Mouse (Mus musculus): ENCODE data around the gene Rpp25.

DNA sequence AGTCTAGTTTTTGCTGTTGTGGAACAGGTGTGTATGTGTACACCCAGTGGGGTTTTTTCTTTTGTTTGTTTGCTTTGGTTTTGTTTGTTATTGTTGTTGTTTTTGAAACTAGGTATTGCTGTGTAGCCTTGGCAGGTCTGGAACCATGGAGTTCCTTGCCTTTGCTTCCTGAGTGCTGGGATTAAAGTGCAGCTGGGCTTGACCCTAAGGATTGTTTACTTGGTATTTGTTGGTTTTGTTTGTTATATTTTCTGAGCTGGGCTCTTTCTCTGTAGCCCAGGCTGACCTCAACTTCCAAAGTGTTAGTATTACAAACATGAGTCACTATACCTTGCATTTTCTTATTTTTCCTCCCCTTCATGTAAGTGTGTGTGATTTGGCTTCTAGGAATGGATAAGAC is 22.6 kb downstream of the Rpp25 start:
- no peak for TF ChIP-seq POLR2A (IDR thresholded peaks at IDR 0.05; ENCODE audit: borderline replicate concordance, extremely low read depth, low read depth, low read length)
- no peak for TF ChIP-seq CTCF (IDR thresholded peaks at IDR 0.05; ENCODE audit: insufficient read depth, low read length)

Data from lung, adult 2 months (tissue).